Mouse (Mus musculus) G1E (cell line): ENCODE data around the gene Klhl12.

ENCODE experiments used
- CTCF ChIP-seq: IDR thresholded peaks from 2 replicates; pipeline ENCODE4 v1.5.1; 2012; ENCODE audit warnings: low read depth, low read length, inconsistent platforms, mixed read lengths
- GATA1 ChIP-seq: IDR thresholded peaks from 2 replicates; pipeline ENCODE4 v1.6.1; 2012; ENCODE audit warnings: borderline replicate concordance, low read length, inconsistent platforms, mixed read lengths
- POLR2AphosphoS5 ChIP-seq: IDR thresholded peaks from 2 replicates; pipeline ENCODE4 v1.6.1; 2012; ENCODE audit warnings: low read depth, low read length, inconsistent platforms; ENCODE audit not compliant: insufficient replicate concordance
- TAL1 ChIP-seq: conservative IDR thresholded peaks from 2 replicates; pipeline ENCODE4 v1.6.1; 2012; ENCODE audit warnings: low read depth, low read length, inconsistent platforms, mixed read lengths

DNA sequence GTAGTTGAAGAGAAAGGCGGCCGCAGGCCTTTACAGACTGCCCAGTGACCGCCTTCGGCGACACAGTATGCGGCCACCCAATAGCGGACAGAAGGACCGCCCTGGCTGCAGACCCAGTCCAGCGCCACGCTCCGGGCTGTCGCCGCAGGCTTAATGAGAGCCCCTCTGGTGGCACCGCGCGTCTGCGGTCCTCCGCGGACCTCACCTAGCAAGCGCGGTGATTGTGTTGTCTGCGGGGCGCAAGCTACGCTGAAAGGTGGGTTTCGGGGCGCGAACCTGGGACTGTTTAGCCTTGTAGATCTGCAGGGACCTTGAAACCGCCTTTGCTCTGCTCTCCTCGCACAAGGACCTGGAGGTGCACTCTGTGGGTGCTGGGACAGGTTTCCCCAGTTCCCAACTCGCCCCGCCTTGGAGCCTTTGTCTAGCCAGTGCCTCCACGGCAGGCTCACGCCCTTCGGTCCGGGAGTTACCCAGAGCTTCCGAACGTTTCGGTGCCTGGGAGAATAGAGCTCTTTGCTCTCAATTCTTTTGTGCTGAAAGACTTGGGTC, 58.1 kb downstream of the Klhl12 start:
- TF ChIP-seq TAL1: no peak
- no peak for TF ChIP-seq GATA1
- no peak for TF ChIP-seq CTCF
- no peak for TF ChIP-seq POLR2AphosphoS5
